Mouse (Mus musculus) midbrain, embryonic 14.5 days (tissue): ENCODE results near the gene E030018B13Rik. TPM values are rescaled to one million over a fixed set of nuclear protein-coding genes. Genes with fewer than 3 reads are reported as not detected.

Experiments used
- ATAC-seq: fragments of 200-750 bp; cut with Nextera tagmentation; 2 replicates; pipeline ENCODE4 v1.8.0; 2017; ENCODE audit warnings: moderate number of reproducible peaks, moderate library complexity; ENCODE audit not compliant: low FRiP score, low TSS enrichment
- DNase-seq: peaks from one replicate; pipeline ENCODE4 v3.0.0-alpha.2; 2015
- H3K27ac ChIP-seq: fragments of 300-500 bp; sonication (generic); replicated peaks from 2 replicates; pipeline ENCODE4 v1.5.1; 2014; ENCODE audit warnings: mild to moderate bottlenecking, low read depth, low read length, moderate library complexity
- H3K27me3 ChIP-seq: fragments of 300-500 bp; sonication (generic); 2 replicates; pipeline ENCODE4 v1.6.1; 2014; ENCODE audit warnings: low read length, control low read depth, mixed read lengths; ENCODE audit not compliant: control insufficient read depth, insufficient read depth
- H3K36me3 ChIP-seq: fragments of 300-500 bp; sonication (generic); 2 replicates; pipeline ENCODE4 v1.6.1; 2014; ENCODE audit warnings: low read length, control low read depth; ENCODE audit not compliant: control insufficient read depth, insufficient read depth
- H3K4me1 ChIP-seq: fragments of 300-500 bp; sonication (generic); 2 replicates; pipeline ENCODE4 v1.6.1; 2014; ENCODE audit warnings: mild to moderate bottlenecking, antibody characterized with exemption, low read length, control low read depth; ENCODE audit not compliant: control insufficient read depth, insufficient read depth
- H3K4me2 ChIP-seq: fragments of 300-500 bp; sonication (generic); 2 replicates; pipeline ENCODE4 v1.6.1; 2014; ENCODE audit warnings: mild to moderate bottlenecking, low read length, moderate library complexity
- H3K4me3 ChIP-seq: fragments of 300-500 bp; sonication (generic); replicated peaks from 2 replicates; pipeline ENCODE4 v1.5.1; 2014; ENCODE audit warnings: low read depth, low read length
- H3K9ac ChIP-seq: fragments of 300-500 bp; sonication (generic); replicated peaks from 2 replicates; pipeline ENCODE4 v1.6.1; 2014; ENCODE audit warnings: mild to moderate bottlenecking, low read length, moderate library complexity
- H3K9me3 ChIP-seq: fragments of 300-500 bp; sonication (generic); 2 replicates; pipeline ENCODE4 v1.6.1; 2016; ENCODE audit warnings: low read length, control low read depth, mixed read lengths; ENCODE audit not compliant: control insufficient read depth
- WGBS: fragments of 180-500 bp; shearing (Covaris S2); extraction: QIAGEN DNeasy Blood & Tissue Kit; methylation state at CpG from one replicate; pipeline ENCODE4 v1.1.7; 2014; 5-methylcytosine and 5-hydroxymethylcytosine counted together
- polyA plus RNA-seq: library from polyadenylated mRNA; unstranded; fragments of >200 nt; fragmentation: Nextera tagmentation; extraction: Ambion mirVana; gene quantifications from 2 replicates; pipeline ENCODE4 v1.2.1, GENCODE M21; 2014

The E030018B13Rik gene
- polyA plus RNA-seq, 1 experiment from 2014 or later, result not detected

GRCm38 (mm10) chr7:63885025-63885424 is 31.6 kb upstream of the E030018B13Rik start:
- 93% methylated on average over 7 of the region's 7 CpGs for WGBS
- no peak overlapping the region for H3K4me3 ChIP-seq
- no peak overlapping the region for H3K27ac ChIP-seq
- DNase-seq (no peak), ATAC-seq (no peak)
- no peak overlapping the region for H3K4me2 ChIP-seq
- H3K4me1 ChIP-seq, result no peaks in the 10 kb centered on the region
- peaks cover 16% of the 10 kb centered on the region for H3K36me3 ChIP-seq
- H3K9ac ChIP-seq, result no peak overlapping the region
- no peaks in the 10 kb centered on the region for H3K9me3 ChIP-seq
- no peaks in the 10 kb centered on the region for H3K27me3 ChIP-seq

- Histone ChIP-seq H3K4me2 (no peak overlapping the region), H3K36me3 (peaks cover 26% of the 10 kb centered on the region), H3K9me3 (no peaks in the 10 kb centered on the region), H3K4me1 (no peaks in the 10 kb centered on the region), H3K9ac (no peak overlapping the region), H3K27ac (no peak overlapping the region), H3K27me3 (no peaks in the 10 kb centered on the region), H3K4me3 (no peak overlapping the region)
- ATAC-seq (no peak), DNase-seq (no peak)
- 71% methylated on average over 8 of the region's 8 CpGs for WGBS
Observed at GRCm38 (mm10) chr7:63887034-63887551, 29.6 kb upstream of the E030018B13Rik start.

- DNase-seq (no peak), ATAC-seq (no peak)
- Histone ChIP-seq H3K4me3 (no peak overlapping the region), H3K36me3 (peaks cover 26% of the 10 kb centered on the region), H3K4me2 (no peak overlapping the region), H3K27ac (no peak overlapping the region), H3K27me3 (no peaks in the 10 kb centered on the region), H3K4me1 (no peaks in the 10 kb centered on the region), H3K9ac (no peak overlapping the region), H3K9me3 (no peaks in the 10 kb centered on the region)
- WGBS, result 93% methylated on average over 10 of the region's 10 CpGs
Observed at GRCm38 (mm10) chr7:63887602-63888123, 29.0 kb upstream of the E030018B13Rik start.

- Histone ChIP-seq H3K9ac (no peak overlapping the region), H3K4me1 (peaks cover 4% of the 10 kb centered on the region; the same call in 1 of the 2 replicates), H3K27me3 (no peaks in the 10 kb centered on the region), H3K9me3 (no peaks in the 10 kb centered on the region), H3K4me3 (no peak overlapping the region), H3K36me3 (peaks cover 26% of the 10 kb centered on the region), H3K4me2 (no peak overlapping the region), H3K27ac (no peak overlapping the region)
- ATAC-seq (no peak), DNase-seq (no peak)
- 87% methylated on average over 6 of the region's 6 CpGs for WGBS
Observed at GRCm38 (mm10) chr7:63888674-63889073, 28.0 kb upstream of the E030018B13Rik start.

GRCm38 (mm10) chr7:63889116-63889975 is 27.3 kb upstream of the E030018B13Rik start:
- H3K36me3 ChIP-seq, result peaks cover 26% of the 10 kb centered on the region
- no peaks in the 10 kb centered on the region for H3K27me3 ChIP-seq
- DNase-seq (no peak), ATAC-seq (no peak)
- peaks cover 7% of the 10 kb centered on the region; the same call in 1 of the 2 replicates for H3K4me1 ChIP-seq
- H3K27ac ChIP-seq, result no peak overlapping the region
- 64% methylated on average over 9 of the region's 9 CpGs for WGBS
- no peak overlapping the region for H3K4me2 ChIP-seq
- H3K9me3 ChIP-seq, result no peaks in the 10 kb centered on the region
- H3K9ac ChIP-seq, result no peak overlapping the region
- no peak overlapping the region for H3K4me3 ChIP-seq

- H3K4me3 ChIP-seq, result no peak overlapping the region
- H3K4me1 ChIP-seq, result peaks cover 12% of the 10 kb centered on the region
- H3K9ac ChIP-seq, result no peak overlapping the region
- H3K27me3 ChIP-seq, result no peaks in the 10 kb centered on the region
- H3K4me2 ChIP-seq, result no peak overlapping the region
- no peak for ATAC-seq
- no peaks in the 10 kb centered on the region for H3K9me3 ChIP-seq
- H3K36me3 ChIP-seq, result peaks cover 26% of the 10 kb centered on the region
- no peak for DNase-seq
- no peak overlapping the region for H3K27ac ChIP-seq
- WGBS, result 77% methylated on average over 43 of the region's 43 CpGs
Observed at GRCm38 (mm10) chr7:63891488-63892075, 25.1 kb upstream of the E030018B13Rik start.

- Histone ChIP-seq H3K4me3 (no peak overlapping the region), H3K27me3 (no peaks in the 10 kb centered on the region), H3K27ac (0 out of 2 replicates have a peak overlapping the region, but pooled peaks have one; percentile 43), H3K36me3 (peaks cover 17% of the 10 kb centered on the region), H3K9me3 (no peaks in the 10 kb centered on the region), H3K4me1 (peaks cover 24% of the 10 kb centered on the region), H3K9ac (no peak overlapping the region), H3K4me2 (no peak overlapping the region)
- ATAC-seq (no peak), DNase-seq (no peak)
- WGBS, result 80% methylated on average over 5 of the region's 5 CpGs
Observed at GRCm38 (mm10) chr7:63893201-63893600, 23.5 kb upstream of the E030018B13Rik start.

- Histone ChIP-seq H3K36me3 (peaks cover 17% of the 10 kb centered on the region), H3K9me3 (no peaks in the 10 kb centered on the region), H3K9ac (no peak overlapping the region), H3K4me1 (peaks cover 24% of the 10 kb centered on the region), H3K4me2 (no peak overlapping the region), H3K27ac (0 out of 2 replicates have a peak overlapping the region, but pooled peaks have one; percentile 43), H3K27me3 (no peaks in the 10 kb centered on the region), H3K4me3 (no peak overlapping the region)
- DNase-seq (no peak), ATAC-seq (no peak)
- 45% methylated on average over 4 of the region's 4 CpGs for WGBS
Observed at GRCm38 (mm10) chr7:63893729-63894128, 22.9 kb upstream of the E030018B13Rik start.
